Mouse (Mus musculus): ENCODE measurements around the gene Art1. TPM values are rescaled to one million over a fixed set of nuclear protein-coding genes. Genes with fewer than 3 reads are reported as not detected.

Gene Art1
- polyA plus RNA-seq, 1 experiment, result not detected

DNA sequence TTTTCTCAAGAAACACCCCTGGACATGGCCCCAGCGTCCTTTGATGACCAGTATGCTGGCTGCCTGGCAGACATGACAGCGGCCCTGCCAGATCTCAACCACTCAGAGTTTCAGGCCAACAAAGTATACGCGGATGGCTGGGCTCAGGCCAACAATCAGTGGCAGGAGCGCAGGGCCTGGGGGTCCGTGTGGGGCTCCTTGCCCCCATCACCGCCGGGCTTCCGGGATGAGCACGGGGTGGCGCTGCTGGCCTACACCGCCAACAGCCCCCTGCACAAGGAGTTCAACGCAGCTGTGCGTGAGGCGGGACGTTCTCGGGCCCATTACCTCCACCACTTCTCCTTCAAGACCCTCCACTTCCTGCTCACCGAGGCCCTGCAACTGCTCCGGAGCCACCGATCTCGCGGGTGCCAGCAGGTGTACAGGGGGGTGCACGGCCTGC, 5.2 kb downstream of the Art1 start:
- no peak for TF ChIP-seq POLR2A (IDR thresholded peaks at IDR 0.05; ENCODE audit: low read depth, low read length)
- TF ChIP-seq CTCF (IDR thresholded peaks at IDR 0.05; ENCODE audit: borderline replicate concordance, insufficient read depth, low read length), result no peak
- Histone ChIP-seq H3K27ac (ENCODE audit: insufficient read depth, low read length) (no peak overlapping the region), H3K4me1 (ENCODE audit: control insufficient read depth, insufficient read depth, low read length) (no peaks in the 10 kb centered on the region), H3K4me3 (ENCODE audit: insufficient read depth, low read length) (no peak overlapping the region)

DNA sequence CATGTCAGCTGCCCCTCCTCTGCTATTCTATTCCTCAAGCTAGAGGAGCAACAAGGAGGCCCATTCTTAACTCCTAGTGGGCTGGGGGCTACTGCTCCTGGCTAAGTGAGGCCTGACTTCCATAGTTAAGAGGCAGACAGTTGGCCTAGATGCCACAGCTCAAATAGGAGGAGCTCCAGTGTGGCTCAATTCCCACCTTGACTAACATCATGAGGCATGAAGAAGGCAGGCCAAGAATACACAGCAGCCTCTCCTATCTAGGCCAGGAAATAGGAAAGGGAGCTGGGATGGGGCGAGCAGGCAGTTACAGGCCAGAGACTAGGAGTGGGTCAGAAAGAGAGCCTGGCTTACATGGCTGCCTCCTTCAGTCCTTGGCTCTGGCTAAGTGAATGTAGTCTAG, 6.7 kb downstream of the Art1 start:
- TF ChIP-seq CTCF (IDR thresholded peaks at IDR 0.05; ENCODE audit: borderline replicate concordance, insufficient read depth, low read length) (no peak), POLR2A (IDR thresholded peaks at IDR 0.05; ENCODE audit: low read depth, low read length) (no peak)
- no peak overlapping the region for H3K4me3 ChIP-seq (ENCODE audit: insufficient read depth, low read length)
- no peaks in the 10 kb centered on the region for H3K4me1 ChIP-seq (ENCODE audit: control insufficient read depth, insufficient read depth, low read length)
- H3K27ac ChIP-seq (ENCODE audit: insufficient read depth, low read length), result no peak overlapping the region

DNA sequence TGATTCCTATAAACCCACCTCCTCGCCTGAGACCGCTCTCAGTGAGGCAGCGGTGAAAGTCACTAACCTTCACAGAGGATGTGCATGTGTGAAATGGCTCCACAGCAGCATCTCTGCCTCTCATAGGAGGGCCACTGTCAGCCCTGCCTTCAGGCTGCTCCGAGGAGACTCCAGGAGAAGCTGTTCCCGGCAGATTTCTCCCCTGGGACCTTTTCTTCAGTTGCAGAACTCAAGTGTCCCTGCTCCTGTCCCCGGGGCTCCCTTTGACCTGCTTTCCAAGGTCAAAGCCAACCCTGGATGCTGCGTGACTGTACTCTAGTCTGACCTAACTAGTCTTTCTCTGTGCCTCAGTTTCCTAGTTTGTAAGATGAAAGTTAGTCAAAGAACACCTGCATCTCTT, 7.6 kb downstream of the Art1 start, which contains the start of gene Art5:
Gene Art5 (minus strand): TSS at position 319 of the 400 bp plus-strand sequence.
- Histone ChIP-seq H3K4me3 (ENCODE audit: insufficient read depth, low read length) (no peak within 1 kb of the TSS), H3K4me1 (ENCODE audit: control insufficient read depth, insufficient read depth, low read length) (no peaks in the 10 kb centered on the region), H3K27ac (ENCODE audit: insufficient read depth, low read length) (no peak within 1 kb of the TSS)
- no peak for TF ChIP-seq CTCF (IDR thresholded peaks at IDR 0.05; ENCODE audit: borderline replicate concordance, insufficient read depth, low read length)
- no peak for TF ChIP-seq POLR2A (IDR thresholded peaks at IDR 0.05; ENCODE audit: low read depth, low read length)

DNA sequence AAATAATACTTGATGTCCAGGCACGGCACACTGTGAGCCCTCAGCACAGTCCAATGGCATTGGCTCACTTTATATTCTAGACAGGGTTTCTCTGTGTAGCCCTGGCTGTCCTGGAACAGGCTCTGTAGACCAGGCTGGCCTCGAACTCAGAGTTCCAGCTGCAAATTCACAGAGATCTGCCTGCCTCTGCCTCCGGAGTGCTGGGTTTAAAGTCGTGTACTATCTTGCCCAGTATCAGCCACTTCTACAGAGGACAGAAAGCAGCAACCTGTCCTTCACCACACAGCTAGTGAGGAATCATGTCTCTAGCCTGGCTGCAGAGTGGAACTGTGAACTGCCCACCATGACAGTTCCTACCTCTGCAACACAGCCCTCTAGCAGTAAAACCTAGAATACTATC, 8.2 kb downstream of the Art1 start:
- no peak for TF ChIP-seq POLR2A (IDR thresholded peaks at IDR 0.05; ENCODE audit: low read depth, low read length)
- no peak for TF ChIP-seq CTCF (IDR thresholded peaks at IDR 0.05; ENCODE audit: borderline replicate concordance, insufficient read depth, low read length)
- Histone ChIP-seq H3K27ac (ENCODE audit: insufficient read depth, low read length) (no peak overlapping the region), H3K4me3 (ENCODE audit: insufficient read depth, low read length) (no peak overlapping the region), H3K4me1 (ENCODE audit: control insufficient read depth, insufficient read depth, low read length) (no peaks in the 10 kb centered on the region)

DNA sequence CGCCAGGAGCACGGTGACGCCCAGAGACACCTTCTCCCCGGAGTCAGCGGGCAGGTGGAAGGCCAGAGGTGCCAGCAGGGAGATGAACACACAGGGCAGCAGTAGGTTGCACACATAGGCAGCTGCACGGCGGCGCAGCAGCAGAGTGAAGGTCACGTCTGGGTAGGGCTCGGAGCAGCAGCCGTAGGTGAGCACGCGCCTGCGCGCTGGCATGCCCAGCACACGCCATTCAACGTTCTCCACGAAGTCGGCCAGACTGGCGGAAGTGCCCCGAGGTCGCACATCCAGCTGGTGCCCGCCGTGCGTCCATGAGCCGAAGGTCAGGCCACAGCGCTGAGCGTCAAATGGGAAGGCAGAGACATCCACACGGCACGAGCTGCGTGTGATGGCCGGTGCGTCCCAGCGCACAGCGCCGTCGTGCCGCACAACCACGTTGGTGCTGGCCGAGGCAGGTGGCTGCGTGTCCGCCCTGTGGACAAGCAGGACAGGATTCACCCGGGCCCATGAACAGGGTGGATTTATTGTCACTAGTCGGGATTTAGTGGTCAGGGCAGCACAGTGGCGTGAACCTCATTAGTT, 11.7 kb downstream of the Art1 start:
- Histone ChIP-seq H3K27ac (ENCODE audit: insufficient read depth, low read length) (no peak overlapping the region), H3K4me3 (ENCODE audit: insufficient read depth, low read length) (no peak overlapping the region), H3K4me1 (ENCODE audit: control insufficient read depth, insufficient read depth, low read length) (no peaks in the 10 kb centered on the region)
- TF ChIP-seq CTCF (IDR thresholded peaks at IDR 0.05; ENCODE audit: borderline replicate concordance, insufficient read depth, low read length), result no peak

DNA sequence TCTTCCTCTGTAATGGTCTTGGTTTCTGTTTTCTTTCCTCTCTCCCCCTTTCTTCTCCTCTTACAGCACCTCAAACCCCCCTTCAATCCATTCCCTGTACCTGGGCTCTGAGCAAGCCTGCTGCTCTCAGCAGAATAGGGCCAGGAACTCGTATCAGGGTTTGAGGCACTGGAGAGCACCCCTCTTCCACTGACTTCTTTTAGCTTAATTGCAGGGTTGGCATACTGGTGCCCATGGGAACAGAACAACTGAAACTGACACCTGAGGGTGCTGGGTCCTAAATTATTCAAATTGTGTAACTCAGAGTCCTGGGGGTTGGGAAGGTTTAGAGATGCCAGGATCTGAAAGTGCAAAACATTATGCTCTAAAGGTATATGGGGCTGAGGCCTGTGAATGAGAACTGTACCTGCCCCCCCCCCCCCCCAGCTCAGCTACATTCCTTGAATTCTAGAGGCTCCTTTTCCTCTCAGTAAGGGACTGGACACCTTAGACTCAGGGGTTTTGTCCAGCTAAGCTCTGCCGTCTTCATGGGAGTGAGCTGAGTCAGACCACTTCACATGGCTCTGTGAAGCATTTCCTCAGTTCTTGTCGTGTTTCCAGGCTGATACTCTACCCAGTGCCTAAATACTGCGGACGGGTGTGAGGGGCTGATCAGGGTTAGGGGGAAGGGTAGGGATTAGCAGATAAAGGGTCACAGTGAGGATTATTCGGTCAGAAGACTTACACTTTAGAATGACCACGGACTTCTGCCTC, 15.2 kb downstream of the Art1 start, which contains the start of gene Chrna10:
Gene Chrna10 (minus strand): TSS at position 250 of the 753 bp plus-strand sequence.
- no peak within 1 kb of the TSS for H3K27ac ChIP-seq (ENCODE audit: insufficient read depth, low read length)
- H3K4me1 ChIP-seq (ENCODE audit: control insufficient read depth, insufficient read depth, low read length), result no peaks in the 10 kb centered on the region
- no peak within 1 kb of the TSS for H3K4me3 ChIP-seq (ENCODE audit: insufficient read depth, low read length)
- TF ChIP-seq CTCF (IDR thresholded peaks at IDR 0.05; ENCODE audit: borderline replicate concordance, insufficient read depth, low read length) (no peak), POLR2A (IDR thresholded peaks at IDR 0.05; ENCODE audit: low read depth, low read length) (no peak)

DNA sequence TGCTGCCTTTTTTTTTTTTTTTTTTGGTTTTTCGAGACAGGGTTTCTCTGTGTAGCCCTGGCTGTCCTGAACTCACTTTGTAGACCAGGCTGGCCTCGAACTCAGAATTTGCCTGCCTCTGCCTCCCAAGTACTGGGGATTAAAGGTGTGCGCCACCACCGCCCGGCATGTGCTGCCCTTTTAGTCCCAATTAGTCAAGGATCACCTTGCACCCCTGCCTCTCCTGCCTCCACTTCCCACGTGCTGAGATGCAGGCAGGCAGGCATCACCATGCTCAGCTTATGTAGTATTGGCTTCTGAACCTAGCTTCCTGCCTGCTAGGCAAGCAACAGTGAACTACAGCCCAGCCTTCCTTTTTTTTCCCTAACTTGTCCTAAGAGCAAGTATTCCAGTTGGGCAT, 15.8 kb downstream of the Art1 start:
- Histone ChIP-seq H3K27ac (ENCODE audit: insufficient read depth, low read length) (no peak overlapping the region), H3K4me3 (ENCODE audit: insufficient read depth, low read length) (no peak overlapping the region), H3K4me1 (ENCODE audit: control insufficient read depth, insufficient read depth, low read length) (no peaks in the 10 kb centered on the region)
- TF ChIP-seq POLR2A (IDR thresholded peaks at IDR 0.05; ENCODE audit: low read depth, low read length) (no peak), CTCF (IDR thresholded peaks at IDR 0.05; ENCODE audit: borderline replicate concordance, insufficient read depth, low read length) (no peak)

DNA sequence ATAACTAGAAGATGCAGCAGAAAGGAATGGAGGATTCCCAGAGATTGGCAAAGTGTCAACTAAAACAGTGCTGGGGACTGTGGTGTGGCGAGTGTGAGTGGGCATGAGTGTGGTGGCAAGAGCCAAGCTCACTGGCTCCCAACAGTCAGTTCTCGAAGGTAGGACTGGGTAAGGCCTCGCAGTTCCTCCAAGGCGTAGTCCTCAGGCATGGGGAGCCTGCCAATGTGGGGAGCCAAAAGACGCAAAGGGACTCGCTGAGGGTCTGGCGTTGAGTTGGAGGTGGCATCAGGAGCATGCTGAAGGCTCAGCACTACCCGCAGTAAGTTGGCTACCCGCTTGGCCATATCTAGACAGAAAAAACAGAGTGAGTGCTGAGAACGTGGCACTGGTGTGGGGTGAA, 18.8 kb downstream of the Art1 start:
- Histone ChIP-seq H3K27ac (ENCODE audit: insufficient read depth, low read length) (no peak overlapping the region), H3K4me1 (ENCODE audit: control insufficient read depth, insufficient read depth, low read length) (no peaks in the 10 kb centered on the region), H3K4me3 (ENCODE audit: insufficient read depth, low read length) (no peak overlapping the region)
- no peak for TF ChIP-seq POLR2A (IDR thresholded peaks at IDR 0.05; ENCODE audit: low read depth, low read length)

DNA sequence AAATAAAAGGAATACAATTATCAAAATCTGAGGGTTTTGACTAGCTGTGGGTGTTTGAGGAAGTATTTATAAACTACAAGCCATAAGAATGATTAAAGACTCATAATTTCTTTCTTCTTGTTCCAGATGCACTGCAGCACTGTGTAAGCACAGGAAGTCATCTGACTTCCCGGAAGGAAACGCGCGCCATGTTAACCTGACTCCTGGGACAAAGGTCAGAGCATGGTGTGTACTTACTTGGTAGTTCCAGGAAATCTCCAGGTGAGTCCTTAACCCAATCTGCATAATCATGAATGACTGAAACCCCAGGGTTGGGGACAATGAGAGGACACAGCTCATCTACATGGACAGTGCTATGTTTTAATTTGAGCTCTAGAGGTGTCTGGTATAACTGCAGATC, 30.9 kb downstream of the Art1 start:
- Histone ChIP-seq H3K4me1 (ENCODE audit: control insufficient read depth, insufficient read depth, low read length) (no peaks in the 10 kb centered on the region), H3K4me3 (ENCODE audit: insufficient read depth, low read length) (no peak overlapping the region), H3K27ac (ENCODE audit: insufficient read depth, low read length) (no peak overlapping the region)
- no peak for TF ChIP-seq CTCF (IDR thresholded peaks at IDR 0.05; ENCODE audit: borderline replicate concordance, insufficient read depth, low read length)
- no peak for TF ChIP-seq POLR2A (IDR thresholded peaks at IDR 0.05; ENCODE audit: low read depth, low read length)

DNA sequence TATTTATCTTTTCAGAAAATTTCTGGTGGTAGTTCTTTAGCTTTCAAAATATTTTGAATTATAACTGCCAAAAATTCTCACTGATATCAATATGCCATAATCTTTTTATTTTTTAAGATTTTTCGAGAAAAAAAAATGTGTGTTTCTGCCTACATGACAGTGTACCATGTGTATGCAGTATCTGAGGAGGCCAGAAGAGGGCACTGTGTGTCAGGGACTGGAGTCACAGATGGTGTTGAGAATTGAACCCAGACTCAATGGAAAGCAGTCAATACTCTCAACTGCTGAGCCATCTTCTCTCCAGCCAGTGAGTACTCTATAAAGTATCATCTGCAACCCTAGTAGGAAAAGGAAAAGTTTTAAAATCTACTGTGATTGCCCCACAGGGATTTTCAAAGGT, 35.9 kb downstream of the Art1 start:
- Histone ChIP-seq H3K4me1 (ENCODE audit: control insufficient read depth, insufficient read depth, low read length) (no peaks in the 10 kb centered on the region), H3K27ac (ENCODE audit: insufficient read depth, low read length) (no peak overlapping the region), H3K4me3 (ENCODE audit: insufficient read depth, low read length) (no peak overlapping the region)
- TF ChIP-seq POLR2A (IDR thresholded peaks at IDR 0.05; ENCODE audit: low read depth, low read length) (no peak), CTCF (IDR thresholded peaks at IDR 0.05; ENCODE audit: borderline replicate concordance, insufficient read depth, low read length) (peak; percentile 44; the same call in 1 of the 2 replicates)

Data from embryonic fibroblast, embryonic 13.5 days (primary cell).